Mouse (Mus musculus) myocyte (in vitro differentiated cells): Measurements from ENCODE around the gene Sox18.

Source experiments
- E2F4 ChIP-seq: IDR thresholded peaks from one replicate; pipeline ENCODE4 v1.6.1; 2011; ENCODE audit warnings: mild to moderate bottlenecking, control low read depth, moderate library complexity; ENCODE audit not compliant: insufficient read depth
- POLR2A ChIP-seq: IDR thresholded peaks from one replicate; pipeline ENCODE4 v1.6.1; 2011; ENCODE audit warnings: low read depth, mild to moderate bottlenecking, control low read depth, moderate library complexity; ENCODE audit not compliant: insufficient read length
- POLR2AphosphoS2 ChIP-seq: IDR thresholded peaks from one replicate; pipeline ENCODE4 v1.6.1; 2011; ENCODE audit warnings: low read depth, control low read depth; ENCODE audit not compliant: insufficient read length
- TCF12 ChIP-seq: IDR thresholded peaks from one replicate; pipeline ENCODE4 v1.6.1; 2011; ENCODE audit warnings: mild to moderate bottlenecking, control low read depth; ENCODE audit not compliant: poor library complexity, insufficient read depth, severe bottlenecking
- USF1 ChIP-seq: IDR thresholded peaks from one replicate; pipeline ENCODE4 v1.6.1; 2011; ENCODE audit warnings: low read depth, mild to moderate bottlenecking, control low read depth, moderate library complexity

GRCm38 (mm10) chr2:181698241-181698640 lies 26.8 kb upstream of the Sox18 start, which contains the start of gene Lkaaear1:
- no peak for TF ChIP-seq POLR2A
- TF ChIP-seq USF1, result no peak
- TF ChIP-seq TCF12, result no peak
- TF ChIP-seq POLR2AphosphoS2, result no peak
- no peak for TF ChIP-seq E2F4
